Mouse (Mus musculus) MEL (cell line): ENCODE measurements around the gene Med31. TPM values are rescaled to one million over a fixed set of nuclear protein-coding genes. Genes with fewer than 3 reads are reported as not detected.

Experiments
- DNase-seq: peaks from one replicate; pipeline ENCODE4 v3.0.0; 2011; ENCODE audit warnings: low read depth, low spot score
- H3K27ac ChIP-seq: 2 replicates; pipeline ENCODE4 v1.5.1; 2012; ENCODE audit warnings: low read depth, mild to moderate bottlenecking, control low read depth, low read length, moderate library complexity; ENCODE audit not compliant: control insufficient read depth
- H3K27me3 ChIP-seq, 2 experiments: fragments of 150-350 bp in 1 of 2; sonication (generic) in 1 of 2; 2 replicates each; pipeline ENCODE4 v1.6.1; 2012; ENCODE audit warnings: low read length in 2 of 2, mild to moderate bottlenecking in 2 of 2, improper control_type of control experiment in 1 of 2, moderate library complexity in 1 of 2; ENCODE audit not compliant: insufficient read depth in 2 of 2, control insufficient read depth in 1 of 2
- H3K36me3 ChIP-seq, 2 experiments: 2 replicates each; pipeline ENCODE4 v1.6.1; 2012 to 2014; ENCODE audit warnings: low read length in 2 of 2, improper control_type of control experiment in 1 of 2, inconsistent platforms in 1 of 2, mild to moderate bottlenecking in 1 of 2; ENCODE audit not compliant: insufficient read depth in 2 of 2, control insufficient read depth in 1 of 2
- H3K4me1 ChIP-seq, 2 experiments: fragments of 150-350 bp in 1 of 2; sonication (generic) in 1 of 2; 2 replicates each; pipeline ENCODE4 v1.6.1; 2012; ENCODE audit warnings: low read length in 2 of 2, improper control_type of control experiment in 1 of 2, mild to moderate bottlenecking in 1 of 2; ENCODE audit not compliant: insufficient read depth in 2 of 2, control insufficient read depth in 1 of 2
- H3K4me3 ChIP-seq, 2 experiments: fragments of 150-350 bp in 1 of 2; sonication (generic) in 1 of 2; 2 replicates each; pipeline ENCODE4 v1.5.1; 2012; ENCODE audit warnings: low read depth in 2 of 2, low read length in 2 of 2, mild to moderate bottlenecking in 2 of 2, moderate library complexity in 2 of 2, control low read depth in 1 of 2, improper control_type of control experiment in 1 of 2; ENCODE audit not compliant: control insufficient read depth in 1 of 2, insufficient read depth in 1 of 2
- H3K79me2 ChIP-seq: 2 replicates; pipeline ENCODE4 v1.6.1; 2012; ENCODE audit warnings: mild to moderate bottlenecking, low read length, moderate library complexity; ENCODE audit not compliant: control insufficient read depth, poor library complexity, insufficient read depth
- H3K9ac ChIP-seq: 2 replicates; pipeline ENCODE4 v1.6.1; 2012; ENCODE audit warnings: low read depth, mild to moderate bottlenecking, control low read depth, low read length, moderate library complexity; ENCODE audit not compliant: control insufficient read depth, poor library complexity, severe bottlenecking
- H3K9me3 ChIP-seq: fragments of 150-350 bp; sonication (generic); replicated peaks from 2 replicates; pipeline ENCODE4 v1.6.1; 2012; ENCODE audit warnings: mild to moderate bottlenecking, low read length, improper control_type of control experiment, moderate library complexity; ENCODE audit not compliant: insufficient read depth
- BHLHE40 ChIP-seq: IDR thresholded peaks from 2 replicates; pipeline ENCODE4 v1.6.1; 2012; ENCODE audit warnings: low read depth, mild to moderate bottlenecking, inconsistent platforms, low read length, improper control_type of control experiment, borderline replicate concordance
- CTCF ChIP-seq, 3 experiments: IDR thresholded peaks in 2 of 3; conservative IDR thresholded peaks in 1 of 3; 2 replicates each; pipeline ENCODE4 v1.5.1; 2011 to 2012; ENCODE audit warnings: low read length in 3 of 3, low read depth in 2 of 3, mild to moderate bottlenecking in 2 of 3, improper control_type of control experiment in 1 of 3, inconsistent platforms in 1 of 3, mixed read lengths in 1 of 3, moderate library complexity in 1 of 3; ENCODE audit not compliant: control insufficient read depth in 1 of 3, insufficient read depth in 1 of 3, poor library complexity in 1 of 3, severe bottlenecking in 1 of 3
- E2F4 ChIP-seq: IDR thresholded peaks from 2 replicates; pipeline ENCODE4 v1.6.1; 2011; ENCODE audit warnings: low read depth, low read length, improper control_type of control experiment, borderline replicate concordance
- ELF1 ChIP-seq: IDR thresholded peaks from 2 replicates; pipeline ENCODE4 v1.6.1; 2014; ENCODE audit warnings: low read depth, mild to moderate bottlenecking, inconsistent platforms, low read length, improper control_type of control experiment, moderate library complexity
- ETS1 ChIP-seq: IDR thresholded peaks from 2 replicates; pipeline ENCODE4 v1.6.1; 2012; ENCODE audit warnings: low read depth, mild to moderate bottlenecking, inconsistent platforms, low read length, improper control_type of control experiment, moderate library complexity
- GABPA ChIP-seq: IDR thresholded peaks from 2 replicates; pipeline ENCODE4 v1.6.1; 2012; ENCODE audit warnings: low read depth, mild to moderate bottlenecking, inconsistent platforms, low read length, improper control_type of control experiment, moderate library complexity
- HCFC1 ChIP-seq: IDR thresholded peaks from 2 replicates; pipeline ENCODE4 v1.6.1; 2012; ENCODE audit warnings: low read depth, mild to moderate bottlenecking, inconsistent platforms, low read length, improper control_type of control experiment, moderate library complexity
- KAT2A ChIP-seq: conservative IDR thresholded peaks from 2 replicates; pipeline ENCODE4 v1.6.1; 2012; ENCODE audit warnings: low read depth, low read length, improper control_type of control experiment, inconsistent platforms
- MAFK ChIP-seq: IDR thresholded peaks from 2 replicates; pipeline ENCODE4 v1.6.1; 2011; ENCODE audit warnings: low read depth, mild to moderate bottlenecking, low read length, improper control_type of control experiment, borderline replicate concordance
- MAX ChIP-seq: IDR thresholded peaks from 2 replicates; pipeline ENCODE4 v1.6.1; 2011; ENCODE audit warnings: low read length, improper control_type of control experiment
- MAZ ChIP-seq: IDR thresholded peaks from 2 replicates; pipeline ENCODE4 v1.6.1; 2012; ENCODE audit warnings: low read depth, mild to moderate bottlenecking, inconsistent platforms, low read length, improper control_type of control experiment
- MXI1 ChIP-seq: IDR thresholded peaks from 2 replicates; pipeline ENCODE4 v1.6.1; 2011; ENCODE audit warnings: mild to moderate bottlenecking, low read depth, low read length, improper control_type of control experiment
- MYB ChIP-seq: IDR thresholded peaks from 2 replicates; pipeline ENCODE4 v1.6.1; 2011; ENCODE audit warnings: mild to moderate bottlenecking, low read depth, low read length, improper control_type of control experiment
- MYC ChIP-seq: IDR thresholded peaks from 2 replicates; pipeline ENCODE4 v1.6.1; 2011; ENCODE audit warnings: low read depth, mild to moderate bottlenecking, low read length, improper control_type of control experiment, moderate library complexity
- NELFE ChIP-seq: IDR thresholded peaks from 2 replicates; pipeline ENCODE4 v1.6.1; 2011; ENCODE audit warnings: low read depth, low read length, improper control_type of control experiment
- NRF1 ChIP-seq: IDR thresholded peaks from 2 replicates; pipeline ENCODE4 v1.6.1; 2014; ENCODE audit warnings: low read depth, mild to moderate bottlenecking, inconsistent platforms, low read length, improper control_type of control experiment, moderate library complexity; ENCODE audit not compliant: poor library complexity, insufficient read depth, severe bottlenecking
- POLR2A ChIP-seq, 2 experiments: IDR thresholded peaks; 2 replicates each; pipeline ENCODE4 v1.6.1; 2011 to 2012; ENCODE audit warnings: low read length in 2 of 2, mild to moderate bottlenecking in 2 of 2, control low read depth in 1 of 2, improper control_type of control experiment in 1 of 2, low read depth in 1 of 2, moderate library complexity in 1 of 2; ENCODE audit not compliant: control insufficient read depth in 1 of 2, insufficient read depth in 1 of 2, poor library complexity in 1 of 2
- POLR2AphosphoS2 ChIP-seq: IDR thresholded peaks from 2 replicates; pipeline ENCODE4 v1.6.1; 2011; ENCODE audit warnings: low read length, improper control_type of control experiment
- POLR2AphosphoS5 ChIP-seq: IDR thresholded peaks from 2 replicates; pipeline ENCODE4 v1.6.1; 2012; ENCODE audit warnings: low read depth, borderline replicate concordance, mild to moderate bottlenecking, inconsistent platforms, low read length, moderate library complexity, mixed read lengths
- RAD21 ChIP-seq: IDR thresholded peaks from 2 replicates; pipeline ENCODE4 v1.6.1; 2011; ENCODE audit warnings: mild to moderate bottlenecking, low read depth, low read length, improper control_type of control experiment
- SIN3A ChIP-seq: IDR thresholded peaks from 2 replicates; pipeline ENCODE4 v1.6.1; 2012; ENCODE audit warnings: low read length, improper control_type of control experiment, inconsistent platforms
- SMC3 ChIP-seq: IDR thresholded peaks from 2 replicates; pipeline ENCODE4 v1.6.1; 2011; ENCODE audit warnings: low read depth, low read length, improper control_type of control experiment
- TAL1 ChIP-seq: IDR thresholded peaks from 2 replicates; pipeline ENCODE4 v1.6.1; 2012; ENCODE audit warnings: mild to moderate bottlenecking, inconsistent platforms, low read length, moderate library complexity, mixed read lengths
- TBP ChIP-seq: IDR thresholded peaks from 2 replicates; pipeline ENCODE4 v1.8.0; 2011; ENCODE audit warnings: low read depth, low read length, improper control_type of control experiment
- TCF12 ChIP-seq: IDR thresholded peaks from 2 replicates; pipeline ENCODE4 v1.6.1; 2014; ENCODE audit warnings: low read depth, mild to moderate bottlenecking, inconsistent platforms, low read length, improper control_type of control experiment, moderate library complexity
- UBTF ChIP-seq: IDR thresholded peaks from 2 replicates; pipeline ENCODE4 v1.6.1; 2012; ENCODE audit warnings: low read depth, mild to moderate bottlenecking, inconsistent platforms, low read length, improper control_type of control experiment, moderate library complexity, borderline replicate concordance; ENCODE audit not compliant: insufficient read depth
- USF1 ChIP-seq: IDR thresholded peaks from 2 replicates; pipeline ENCODE4 v1.6.1; 2014; ENCODE audit warnings: low read depth, mild to moderate bottlenecking, inconsistent platforms, low read length, improper control_type of control experiment, moderate library complexity
- USF2 ChIP-seq, 2 experiments: IDR thresholded peaks; 2 replicates each; pipeline ENCODE4 v1.6.1; 2011 to 2012; ENCODE audit warnings: improper control_type of control experiment in 2 of 2, low read length in 2 of 2, borderline replicate concordance in 1 of 2, inconsistent platforms in 1 of 2, low read depth in 1 of 2, mild to moderate bottlenecking in 1 of 2; ENCODE audit not compliant: insufficient read depth in 1 of 2
- ZC3H11A ChIP-seq: IDR thresholded peaks from 2 replicates; pipeline ENCODE4 v1.6.1; 2012; ENCODE audit warnings: low read depth, mild to moderate bottlenecking, inconsistent platforms, low read length, improper control_type of control experiment
- polyA plus RNA-seq, 2 experiments: library from polyadenylated mRNA; stranded (reverse) in 1 of 2; unstranded in 1 of 2; fragments of >175 nt in 1 of 2; fragments of >200 nt in 1 of 2; gene quantifications; 2 replicates each; pipeline versions ENCODE4 v1.2.1 to v1.2.4; 2012; ENCODE audit warnings: low replicate concordance in 2 of 2, low read depth in 1 of 2; ENCODE audit not compliant: insufficient read length in 2 of 2, insufficient read depth in 1 of 2, missing spikeins in 1 of 2
- total RNA-seq: library from RNA; depleted of rRNA; stranded (reverse); fragments of 300-350 nt; gene quantifications from 2 replicates; pipeline ENCODE4 v1.2.3, GENCODE M21; 2012

Med31 gene
- total and polyA plus RNA-seq, 3 experiments, result 12.1 to 21.1 TPM; not detected in 1

GRCm38 (mm10) chr11:72221278-72221677, 5.9 kb upstream of the Med31 start:
- H3K27ac ChIP-seq, result no peak overlapping the region; the same call in 1 of the 2 replicates
- TF ChIP-seq NRF1 (no peak), USF2 (IDR thresholded peaks at IDR 0.05; ENCODE audit: borderline replicate concordance in 1 of 2, insufficient read depth in 1 of 2, low read depth in 1 of 2, low read length in 2 of 2) (no peak), ETS1 (no peak), E2F4 (no peak), SMC3 (peak; percentile 83), POLR2A (IDR thresholded peaks at IDR 0.05; ENCODE audit: control insufficient read depth in 1 of 2, insufficient read depth in 1 of 2, low read depth in 1 of 2, low read length in 2 of 2, poor library complexity in 1 of 2) (peak in 1 of 2 experiments; percentile 25; a peak in 1 of 4 replicates), POLR2AphosphoS2 (no peak), TCF12 (no peak), ZC3H11A (peak; percentile 42; the same call in 1 of the 2 replicates), CTCF (IDR thresholded peaks at IDR 0.05 in 2 of 3, conservative IDR thresholded peaks at IDR 0.05 in 1 of 3; ENCODE audit: control insufficient read depth in 1 of 3, insufficient read depth in 1 of 3, low read depth in 2 of 3, low read length in 3 of 3, poor library complexity in 1 of 3, severe bottlenecking in 1 of 3) (peak; percentile 84 to 90 (median 87)), GABPA (no peak), NELFE (no peak; the same call in 1 of the 2 replicates), TBP (0 out of 2 replicates have a peak, but pooled peaks have one; percentile 46), MAX (0 out of 2 replicates have a peak, but pooled peaks have one; percentile 39), MYC (0 out of 2 replicates have a peak, but pooled peaks have one; percentile 58), BHLHE40 (peak; percentile 37; the same call in 1 of the 2 replicates), SIN3A (peak; percentile 58), MAFK (no peak), HCFC1 (0 out of 2 replicates have a peak, but pooled peaks have one; percentile 23), RAD21 (peak; percentile 68), ELF1 (peak; percentile 45; the same call in 1 of the 2 replicates), TAL1 (no peak)
- peak overlapping the region in 1 of 2 experiments; percentile 13; a peak in 1 of 4 replicates for H3K4me3 ChIP-seq
- no peaks in the 10 kb centered on the region; a peak in 1 of 4 replicates for H3K27me3 ChIP-seq
- DNase-seq, result peak; percentile 94
- peak overlapping the region; percentile 41 for H3K9ac ChIP-seq
- H3K36me3 ChIP-seq, result no peaks in the 10 kb centered on the region
- H3K79me2 ChIP-seq, result no peaks in the 10 kb centered on the region
- no peaks in the 10 kb centered on the region for H3K9me3 ChIP-seq
- H3K4me1 ChIP-seq, result peaks cover 0 to 5% of the 10 kb centered on the region in 2 experiments; a peak in 2 of 4 replicates

DNA sequence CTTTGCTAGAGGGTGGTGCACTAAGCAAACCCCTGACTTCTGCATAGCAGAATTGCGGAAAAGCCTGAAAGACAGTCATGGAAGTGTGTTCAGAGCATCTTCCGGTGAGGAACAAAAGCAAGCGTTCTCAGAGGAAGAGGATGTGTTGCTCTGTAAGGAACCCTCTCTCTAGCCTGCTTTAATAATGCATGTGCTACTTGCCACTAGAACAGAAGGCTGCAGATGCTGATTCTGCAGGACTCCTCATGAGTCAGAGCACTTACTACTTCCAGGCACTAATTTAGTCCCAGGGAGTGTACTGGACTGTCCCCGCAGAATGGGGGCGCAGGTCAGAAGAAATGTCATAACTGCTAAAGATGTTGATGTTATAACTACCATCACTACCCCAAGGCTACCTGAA, 1.7 kb upstream of the Med31 start:
- Histone ChIP-seq H3K27me3 (no peaks in the 10 kb centered on the region), H3K9me3 (no peaks in the 10 kb centered on the region), H3K9ac (no peak overlapping the region), H3K4me1 (peaks cover 0 to 7% of the 10 kb centered on the region in 2 experiments; a peak in 2 of 4 replicates), H3K79me2 (peaks cover 3% of the 10 kb centered on the region), H3K27ac (no peak overlapping the region), H3K36me3 (peaks cover 0 to 4% of the 10 kb centered on the region in 2 experiments; a peak in 2 of 4 replicates), H3K4me3 (no peak overlapping the region)
- no peak for DNase-seq
- no peak for TF ChIP-seq SIN3A
- no peak for TF ChIP-seq MAZ
- TF ChIP-seq POLR2AphosphoS5, result no peak
- no peak for TF ChIP-seq HCFC1
- no peak for TF ChIP-seq MYB
- no peak for TF ChIP-seq MYC
- TF ChIP-seq GABPA, result no peak
- no peak for TF ChIP-seq KAT2A
- TF ChIP-seq POLR2AphosphoS2, result no peak
- TF ChIP-seq TCF12, result no peak
- no peak for TF ChIP-seq USF1
- no peak for TF ChIP-seq UBTF
- TF ChIP-seq MXI1, result no peak
